Mouse (Mus musculus) testis, postnatal 14 days (tissue): ENCODE measurements around the gene Trabd2b.
A peak's percentile ranks its signal among the peaks of the same experiment; 100 is the strongest.

ENCODE experiments used
- DNase-seq: peaks from one replicate; pipeline ENCODE4 v3.0.0; 2021; ENCODE audit warnings: low spot score

Trabd2b gene

DNA sequence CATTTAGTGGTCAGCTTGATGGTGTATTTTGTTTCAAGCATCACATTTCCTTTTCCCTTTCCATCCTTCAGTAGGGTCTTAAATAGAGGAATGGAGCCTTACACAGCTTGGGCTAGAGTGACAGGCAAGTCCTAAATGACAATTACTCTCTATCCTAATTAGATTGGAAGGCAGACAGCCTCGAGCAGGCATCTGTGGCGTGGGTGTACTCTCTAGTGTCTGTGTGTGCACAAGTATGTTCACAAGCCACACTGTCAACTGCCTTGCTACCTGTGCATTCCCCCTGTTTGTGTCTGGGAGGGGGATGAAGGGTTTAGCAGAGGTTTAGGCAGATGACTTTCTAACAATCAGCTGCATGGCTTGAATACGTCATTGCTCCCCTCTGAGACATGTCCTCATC, 6.7 kb upstream of the Trabd2b start:
- no peak for DNase-seq

DNA sequence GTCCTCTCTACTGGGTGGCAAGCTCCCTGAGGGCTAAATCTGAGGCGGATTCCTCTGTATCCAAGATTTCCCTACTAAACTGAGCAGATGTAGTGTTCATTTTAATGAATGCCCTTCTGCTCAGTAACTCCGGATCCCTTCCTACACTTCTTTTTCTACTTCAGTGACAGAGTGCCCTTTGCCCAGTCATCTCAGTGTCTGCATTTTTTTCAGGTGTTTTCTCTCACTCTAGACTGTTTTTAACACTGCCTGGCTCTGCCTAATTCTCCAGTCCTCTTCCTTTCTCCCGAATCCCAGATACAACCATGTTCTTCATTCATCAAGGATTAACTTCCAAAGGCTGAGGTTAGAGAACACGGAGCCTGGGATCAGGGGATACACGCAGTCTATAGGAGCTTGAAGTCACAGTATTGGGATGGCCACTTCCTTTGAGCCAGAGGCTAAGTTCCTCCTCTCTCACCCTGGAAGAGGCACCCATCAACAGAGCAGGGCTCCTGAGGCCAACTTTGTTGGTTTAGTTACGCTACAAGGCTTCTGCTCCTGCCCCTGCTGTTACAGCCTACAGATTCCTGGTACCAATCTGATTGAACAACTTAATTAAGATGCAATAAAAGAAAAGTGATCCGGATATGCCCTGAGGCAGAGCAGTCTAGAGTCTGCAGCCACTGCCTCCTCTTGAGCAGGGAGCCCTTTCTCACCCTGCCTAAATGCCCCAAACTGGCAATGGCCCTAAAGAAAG, 4.4 kb upstream of the Trabd2b start:
- no peak for DNase-seq

GRCm38 (mm10) chr4:114405682-114406354, 706 bp upstream of the Trabd2b start:
- peak; percentile 87 for DNase-seq

DNA sequence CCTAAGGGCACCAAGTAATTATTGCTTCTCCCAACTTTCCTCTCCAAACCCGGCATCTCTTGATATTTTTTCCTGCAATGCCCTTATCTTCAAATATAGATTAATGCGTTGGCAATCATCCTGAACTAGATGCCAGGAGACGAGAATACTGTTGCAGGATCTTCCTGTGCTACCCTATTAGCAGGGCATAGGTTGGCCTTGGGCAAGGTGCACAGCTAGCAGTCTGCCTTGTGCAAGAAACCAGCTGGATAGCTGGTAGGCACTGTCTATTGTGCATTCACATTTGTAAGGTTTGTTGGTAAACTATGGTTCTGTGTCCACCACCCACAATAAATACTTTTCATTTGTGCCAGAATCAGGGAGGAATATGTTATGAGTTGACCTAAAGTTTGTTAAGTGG, 992 bp downstream of the Trabd2b start:
- DNase-seq: no peak

GRCm38 (mm10) chr4:114408298-114408697, 1.8 kb downstream of the Trabd2b start:
- no peak for DNase-seq

- no peak for DNase-seq
Measured at GRCm38 (mm10) chr4:114408890-114409480, 2.5 kb downstream of the Trabd2b start.

- DNase-seq: no peak
Measured at GRCm38 (mm10) chr4:114409511-114409910, 3.0 kb downstream of the Trabd2b start.

DNA sequence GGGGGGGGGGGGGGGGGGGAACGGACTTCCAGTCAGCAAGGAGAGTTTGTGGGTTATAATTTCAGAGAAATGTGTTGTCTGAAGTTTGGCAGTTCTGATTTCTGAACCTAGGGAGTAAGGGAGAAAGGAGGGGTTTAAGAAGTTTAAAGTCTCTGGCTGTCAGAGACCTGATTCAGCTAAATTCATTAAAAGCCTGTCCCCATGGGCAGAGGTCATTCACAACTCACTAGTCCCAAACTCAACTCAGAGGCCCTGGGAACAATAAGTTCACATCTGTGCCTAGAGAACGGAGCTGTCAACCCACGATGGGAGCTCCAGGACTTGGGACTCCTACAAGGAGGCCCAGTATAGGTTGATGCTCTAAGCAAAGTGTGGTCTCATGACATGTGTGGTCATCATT, 3.5 kb downstream of the Trabd2b start:
- no peak for DNase-seq

DNA sequence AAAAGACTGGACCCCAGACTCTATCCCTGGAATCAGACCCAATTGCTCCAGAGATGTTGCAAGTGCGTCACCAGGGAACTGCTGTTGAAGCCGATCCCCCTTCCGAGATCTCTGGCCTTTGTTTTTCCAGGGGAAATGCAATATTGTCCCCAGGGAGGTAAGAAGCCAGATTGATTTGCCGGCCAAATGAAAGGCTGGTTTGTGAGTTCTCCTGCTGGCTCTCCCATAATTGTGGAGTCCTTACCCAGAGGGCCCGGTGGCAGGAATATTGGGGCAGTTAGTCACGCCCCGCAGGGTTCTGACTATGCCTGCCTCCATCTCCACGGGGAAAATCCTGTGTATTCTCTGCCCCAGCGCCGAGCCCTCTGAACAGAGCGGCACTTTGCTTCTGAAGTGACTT, 3.9 kb downstream of the Trabd2b start:
- no peak for DNase-seq

DNA sequence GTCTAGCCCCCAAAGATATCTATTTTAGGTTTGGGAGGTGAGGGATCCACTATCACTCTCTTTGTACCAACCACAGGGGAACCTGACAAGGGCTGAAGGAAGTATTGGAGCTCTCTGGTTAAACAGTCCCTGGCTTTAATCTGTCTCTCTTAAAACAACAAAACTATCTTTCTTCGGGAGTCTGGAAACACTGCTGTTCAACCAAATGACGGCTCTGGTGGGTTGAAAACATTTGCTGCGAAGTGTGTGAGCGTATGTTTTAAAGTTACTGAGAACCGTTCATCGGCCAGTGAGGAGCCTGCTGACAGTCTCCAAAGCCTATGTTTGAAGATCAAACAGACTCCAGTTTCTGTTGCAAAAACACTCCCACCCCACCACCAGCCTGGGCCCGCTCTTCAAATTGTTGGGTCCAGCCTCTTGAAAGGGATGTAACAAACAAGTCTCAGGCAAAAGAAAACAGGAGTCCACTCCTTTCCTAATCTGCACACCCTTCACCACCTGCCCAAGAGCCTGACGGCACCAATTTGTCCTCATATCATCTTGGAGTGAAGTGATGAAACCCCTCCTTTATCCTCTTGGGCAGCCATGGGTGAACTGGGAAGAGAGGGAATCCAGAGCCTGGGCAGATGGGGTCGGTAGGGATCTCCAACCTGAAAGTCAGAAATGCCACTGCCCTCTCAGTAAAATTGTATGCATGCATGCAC, 4.6 kb downstream of the Trabd2b start:
- DNase-seq: no peak

DNA sequence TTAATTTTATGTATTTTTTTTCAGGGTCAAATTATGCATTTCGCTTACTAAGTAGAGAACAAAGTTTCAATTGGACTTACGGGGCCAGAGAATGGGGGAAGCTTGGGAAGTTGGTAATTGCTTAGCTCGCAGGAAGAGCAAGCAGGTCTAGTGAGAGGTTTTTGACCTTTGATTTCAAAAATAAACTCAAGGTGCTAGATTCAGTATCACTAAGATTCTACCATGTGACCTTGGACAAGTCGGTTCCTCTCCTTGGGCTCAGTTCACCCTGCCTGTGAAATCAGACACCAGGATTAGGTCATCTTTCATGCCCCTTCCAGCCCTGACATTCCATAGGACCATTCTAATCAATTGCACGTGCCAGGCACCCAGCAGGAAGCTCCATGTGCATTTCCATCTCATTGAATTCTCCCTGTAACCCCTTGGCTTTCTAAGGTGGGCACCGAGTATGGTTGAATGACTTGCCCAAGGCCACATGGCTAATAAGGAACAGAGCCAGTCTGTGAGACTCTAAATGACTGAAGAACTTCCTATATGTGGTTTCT, 5.4 kb downstream of the Trabd2b start:
- no peak for DNase-seq

DNA sequence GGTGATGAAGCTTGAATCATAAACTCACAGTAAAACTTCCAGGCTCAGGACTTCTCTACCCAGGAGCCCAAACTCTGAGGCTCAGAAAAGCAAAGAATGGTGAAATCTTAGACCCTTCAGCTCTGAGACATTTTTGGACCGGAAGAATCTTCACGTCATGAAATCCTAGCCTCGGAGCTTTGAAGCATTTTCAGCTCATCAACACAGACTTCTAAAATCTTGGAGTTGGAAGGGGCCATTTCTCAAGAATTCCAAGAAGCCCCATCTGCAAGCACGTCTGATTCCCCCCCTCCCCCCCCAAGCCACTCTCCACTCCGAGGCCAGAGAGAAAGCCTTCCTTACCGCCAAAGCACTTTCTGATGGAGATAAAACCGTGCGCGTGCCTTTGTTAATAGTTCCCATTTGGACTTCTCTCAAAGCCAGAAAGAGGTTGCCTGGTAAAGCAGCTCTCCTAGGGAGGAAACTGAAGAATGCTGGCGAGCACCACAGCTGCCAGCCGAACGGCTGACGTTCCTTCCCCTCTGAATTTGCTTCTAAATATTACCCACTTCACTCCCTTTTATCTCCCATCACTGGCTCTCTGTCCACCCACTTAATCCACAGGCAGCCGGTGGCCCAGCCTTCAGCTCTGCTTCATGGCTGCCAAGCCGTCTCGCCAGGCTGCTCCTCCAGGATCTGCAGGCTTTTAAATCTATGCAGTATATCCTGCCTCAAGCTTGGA, 9.6 kb downstream of the Trabd2b start:
- DNase-seq: no peak

GRCm38 (mm10) chr4:114420154-114420553, 13.6 kb downstream of the Trabd2b start:
- DNase-seq: no peak

DNA sequence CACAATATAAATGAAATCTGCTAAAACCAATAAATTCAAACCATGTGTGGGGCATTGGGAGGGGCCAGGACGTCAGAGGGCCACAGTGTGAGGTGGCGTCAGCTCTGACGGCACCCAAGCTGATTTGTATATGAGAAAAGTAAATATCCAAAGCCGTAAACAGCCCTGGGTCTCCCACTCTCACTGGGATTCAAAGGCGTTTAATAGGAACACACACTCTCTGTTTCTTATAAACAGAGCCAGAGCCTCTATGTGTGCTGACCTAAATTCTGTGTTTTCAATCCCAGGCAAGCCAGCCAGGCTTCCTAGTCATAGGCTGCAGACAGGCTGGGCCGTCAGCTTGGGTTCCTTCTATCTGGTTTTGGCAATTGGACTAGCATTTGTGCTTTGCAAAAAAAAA, 16.6 kb downstream of the Trabd2b start:
- DNase-seq: no peak

DNA sequence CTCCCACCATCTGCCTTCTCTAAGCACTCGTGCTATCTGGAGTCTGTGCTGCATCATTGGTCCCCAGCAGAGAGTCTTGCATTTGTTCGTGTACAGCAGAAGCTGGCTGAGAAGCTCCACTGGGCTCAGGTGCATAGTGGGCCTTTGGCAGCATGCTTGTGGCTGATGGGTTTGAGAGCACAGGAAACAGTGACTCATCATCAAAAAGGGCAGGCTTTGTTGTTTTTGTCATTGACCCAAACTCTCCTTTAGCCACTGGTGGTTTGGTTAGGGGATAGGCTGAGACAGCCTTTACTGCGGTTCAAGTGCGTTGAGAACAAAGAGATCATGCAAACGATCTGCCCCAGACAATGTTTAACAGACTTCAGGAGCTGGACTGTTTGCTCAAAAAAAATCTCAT, 19.3 kb downstream of the Trabd2b start:
- DNase-seq: no peak

DNA sequence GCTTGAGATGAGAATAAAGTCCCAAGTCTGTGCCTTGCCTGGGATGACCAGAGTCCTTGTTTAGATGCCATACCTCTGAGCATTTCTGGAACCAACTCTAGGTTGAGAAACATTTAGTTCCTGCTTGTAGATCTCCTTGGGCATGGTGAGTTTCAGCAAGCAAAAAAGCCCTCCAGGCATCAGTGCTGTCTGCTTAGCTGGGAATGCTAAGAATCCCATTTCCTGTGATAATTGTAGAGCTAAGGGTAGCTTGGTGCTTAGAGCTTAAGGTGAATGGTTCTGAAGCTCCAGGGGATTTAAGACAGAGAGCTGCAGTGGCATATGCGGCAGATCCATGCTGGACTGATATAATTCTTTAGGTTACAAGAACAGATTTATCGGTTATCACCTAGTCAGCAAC, 26.2 kb downstream of the Trabd2b start:
- DNase-seq: no peak

- DNase-seq: no peak
Measured at GRCm38 (mm10) chr4:114433440-114433839, 26.9 kb downstream of the Trabd2b start.

- DNase-seq: no peak
Measured at GRCm38 (mm10) chr4:114434766-114435165, 28.2 kb downstream of the Trabd2b start.

- DNase-seq: no peak
Measured at GRCm38 (mm10) chr4:114435381-114435780, 28.9 kb downstream of the Trabd2b start.

GRCm38 (mm10) chr4:114438764-114439163, 32.2 kb downstream of the Trabd2b start:
- no peak for DNase-seq

- no peak for DNase-seq
Measured at GRCm38 (mm10) chr4:114442186-114442585, 35.7 kb downstream of the Trabd2b start.

DNA sequence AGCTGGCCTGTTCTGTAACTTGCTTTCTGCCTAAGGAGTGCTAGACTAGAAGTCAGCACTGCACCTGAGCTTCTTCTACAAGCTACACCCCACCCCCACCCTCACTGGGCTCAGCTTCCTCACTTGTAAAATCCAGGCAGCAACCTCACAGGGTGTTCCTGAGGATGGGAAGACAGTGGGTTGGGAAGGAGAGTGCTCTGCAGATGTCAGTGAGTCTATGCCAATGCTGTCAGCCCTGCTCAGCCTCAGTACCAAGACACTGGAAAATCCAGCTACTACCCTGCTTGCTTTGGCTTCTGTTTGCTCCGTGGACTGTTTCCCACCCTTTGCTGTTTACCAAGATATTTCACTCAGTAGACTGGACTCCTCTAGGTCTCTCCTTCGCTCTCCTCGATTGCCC, 36.1 kb downstream of the Trabd2b start:
- no peak for DNase-seq
